Mouse (Mus musculus) thymus, adult 2 months (tissue): ENCODE measurements around the gene Cp. TPM values are rescaled to one million over a fixed set of nuclear protein-coding genes. Genes with fewer than 3 reads are reported as not detected.
"Not testable (repeated sequence)": the region's sequence is repeated elsewhere in the genome, so short reads cannot be mapped to it uniquely, and the experiment has no call there.

Source experiments
- DNase-seq: peaks from one replicate; pipeline ENCODE4 v3.0.0; 2021
- H3K27ac ChIP-seq: fragments of 200-500 bp; 2 replicates; pipeline ENCODE4 v1.5.1; 2012; ENCODE audit warnings: low read length, control low read depth; ENCODE audit not compliant: control insufficient read depth, insufficient read depth
- H3K27me3 ChIP-seq: fragments of 200-500 bp; 2 replicates; pipeline ENCODE4 v1.6.1; 2012; ENCODE audit warnings: mild to moderate bottlenecking, low read length, moderate library complexity, mixed read lengths; ENCODE audit not compliant: control insufficient read depth, insufficient read depth
- H3K36me3 ChIP-seq: fragments of 200-500 bp; 2 replicates; pipeline ENCODE4 v1.6.1; 2012; ENCODE audit warnings: mild to moderate bottlenecking, low read length, moderate library complexity; ENCODE audit not compliant: control insufficient read depth, insufficient read depth
- H3K4me1 ChIP-seq: fragments of 200-500 bp; replicated peaks from 2 replicates; pipeline ENCODE4 v1.6.1; 2012; ENCODE audit warnings: low read length; ENCODE audit not compliant: control insufficient read depth, insufficient read depth
- H3K4me3 ChIP-seq: fragments of 200-500 bp; 2 replicates; pipeline ENCODE4 v1.5.1; 2012; ENCODE audit warnings: mild to moderate bottlenecking, low read length, control low read depth, moderate library complexity; ENCODE audit not compliant: control insufficient read depth, insufficient read depth
- CTCF ChIP-seq: fragments of 200-500 bp; IDR thresholded peaks from 2 replicates; pipeline ENCODE4 v1.5.1; 2012; ENCODE audit warnings: mild to moderate bottlenecking, control low read depth, low read length, moderate library complexity, borderline replicate concordance; ENCODE audit not compliant: control insufficient read depth, poor library complexity, insufficient read depth; ENCODE audit errors: extremely low read depth
- POLR2A ChIP-seq: fragments of 200-500 bp; IDR thresholded peaks from 2 replicates; pipeline ENCODE4 v1.6.1; 2012; ENCODE audit warnings: mild to moderate bottlenecking, low read length, control low read depth, moderate library complexity; ENCODE audit not compliant: control insufficient read depth, poor library complexity, insufficient read depth; ENCODE audit errors: extremely low read depth
- WGBS: fragments of 180-500 bp; shearing (Covaris S2); methylation state at CpG from one replicate; pipeline ENCODE4 v1.1.7; 2018; 5-methylcytosine and 5-hydroxymethylcytosine counted together
- polyA plus RNA-seq: library from polyadenylated mRNA; depleted of rRNA; stranded (reverse); fragments of >200 nt; gene quantifications from 2 replicates; pipeline ENCODE4 v1.2.3, GENCODE M21; 2012

Gene Cp
- polyA plus RNA-seq, 1 experiment, result 3.9 TPM

- Histone ChIP-seq H3K4me1 (no peaks in the 10 kb centered on the region), H3K27me3 (no peaks in the 10 kb centered on the region), H3K27ac (no peak overlapping the region), H3K4me3 (no peak overlapping the region), H3K36me3 (peaks cover 5% of the 10 kb centered on the region; the same call in 1 of the 2 replicates)
- DNase-seq, result peak; percentile 15
- no peak for TF ChIP-seq POLR2A
- no peak for TF ChIP-seq CTCF
- 88% methylated on average over 5 of the region's 5 CpGs for WGBS
Observed at GRCm38 (mm10) chr3:20002786-20003185, 45.9 kb downstream of the Cp start.

- DNase-seq, result no peak
- no peak overlapping the region for H3K27ac ChIP-seq
- H3K27me3 ChIP-seq, result no peaks in the 10 kb centered on the region
- H3K4me3 ChIP-seq, result no peak overlapping the region
- H3K36me3 ChIP-seq, result peaks cover 2% of the 10 kb centered on the region; the same call in 1 of the 2 replicates
- no peak for TF ChIP-seq CTCF
- TF ChIP-seq POLR2A, result no peak
- no peaks in the 10 kb centered on the region for H3K4me1 ChIP-seq
- 61% methylated on average over 8 of the region's 8 CpGs for WGBS
Observed at GRCm38 (mm10) chr3:20004422-20004821, 47.6 kb downstream of the Cp start.

GRCm38 (mm10) chr3:20005611-20006010, 48.8 kb downstream of the Cp start:
- no peak for DNase-seq
- WGBS, result 93% methylated on average over 1 of the region's 1 CpGs
- Histone ChIP-seq H3K27ac (no peak overlapping the region), H3K27me3 (no peaks in the 10 kb centered on the region), H3K4me3 (no peak overlapping the region), H3K4me1 (no peaks in the 10 kb centered on the region), H3K36me3 (peaks cover 4% of the 10 kb centered on the region)
- TF ChIP-seq POLR2A (no peak), CTCF (no peak)

GRCm38 (mm10) chr3:20007275-20007674, 50.4 kb downstream of the Cp start:
- no peak overlapping the region for H3K27ac ChIP-seq
- H3K27me3 ChIP-seq, result no peaks in the 10 kb centered on the region
- peaks cover 7% of the 10 kb centered on the region for H3K36me3 ChIP-seq
- WGBS, result 97% methylated on average over 4 of the region's 4 CpGs
- no peak for TF ChIP-seq POLR2A
- TF ChIP-seq CTCF, result no peak
- H3K4me3 ChIP-seq, result no peak overlapping the region
- no peaks in the 10 kb centered on the region for H3K4me1 ChIP-seq
- DNase-seq, result no peak

GRCm38 (mm10) chr3:20007759-20008158, 50.9 kb downstream of the Cp start:
- WGBS, result 96% methylated on average over 5 of the region's 5 CpGs
- no peak for DNase-seq
- no peak overlapping the region for H3K27ac ChIP-seq
- no peaks in the 10 kb centered on the region for H3K4me1 ChIP-seq
- no peaks in the 10 kb centered on the region for H3K27me3 ChIP-seq
- no peak overlapping the region for H3K4me3 ChIP-seq
- TF ChIP-seq CTCF (no peak), POLR2A (no peak)
- peaks cover 7% of the 10 kb centered on the region; the same call in 1 of the 2 replicates for H3K36me3 ChIP-seq

- TF ChIP-seq CTCF (no peak), POLR2A (no peak)
- peaks cover 21% of the 10 kb centered on the region for H3K36me3 ChIP-seq
Observed at GRCm38 (mm10) chr3:20010464-20010863, 53.6 kb downstream of the Cp start.

GRCm38 (mm10) chr3:20010905-20011304, 54.1 kb downstream of the Cp start:
- peaks cover 23% of the 10 kb centered on the region for H3K36me3 ChIP-seq
- not testable (repeated sequence) for H3K27me3 ChIP-seq

More at GRCm38 (mm10) chr3:20010464-20010863, 53.6 kb downstream of the Cp start:
- no peak for DNase-seq
- Histone ChIP-seq H3K27me3 (no peaks in the 10 kb centered on the region), H3K4me1 (no peaks in the 10 kb centered on the region), H3K27ac (no peak overlapping the region), H3K4me3 (no peak overlapping the region)
- 97% methylated on average over 9 of the region's 9 CpGs for WGBS

More at GRCm38 (mm10) chr3:20010905-20011304, 54.1 kb downstream of the Cp start:
- H3K4me1 ChIP-seq, H3K27ac ChIP-seq, DNase-seq, H3K4me3 ChIP-seq: not testable (repeated sequence)
- 95% methylated on average over 7 of the region's 7 CpGs for WGBS
